Mouse (Mus musculus) liver, postnatal 0 days (tissue): ENCODE measurements at regions not wholly inside any gene's neighbourhood (a gene's known extent, or its start where the extent isn't known, plus 50 kb on each side); places are given as distances from the start of the nearest gene placed in this dataset.

ENCODE experiments used
- ATAC-seq: fragments of 200-750 bp; cut with Nextera tagmentation; 2 replicates; pipeline ENCODE4 v1.8.0; 2017; ENCODE audit warnings: mild to moderate bottlenecking, moderate library complexity
- DNase-seq: peaks from one replicate; pipeline ENCODE4 v3.0.0-alpha.2; 2016
- H3K27ac ChIP-seq: fragments of 300-500 bp; sonication (generic); 2 replicates; pipeline ENCODE4 v1.5.1; 2014; ENCODE audit warnings: antibody characterized with exemption, moderate library complexity, mild to moderate bottlenecking, low read depth
- H3K27me3 ChIP-seq: fragments of 300-500 bp; sonication (generic); 2 replicates; pipeline ENCODE4 v1.6.1; 2014; ENCODE audit warnings: low read length, control low read depth, mixed read lengths; ENCODE audit not compliant: insufficient read depth
- H3K36me3 ChIP-seq: fragments of 300-500 bp; sonication (generic); replicated peaks from 2 replicates; pipeline ENCODE4 v1.6.1; 2014; ENCODE audit warnings: mild to moderate bottlenecking, control low read depth, low read length, moderate library complexity, mixed read lengths; ENCODE audit not compliant: insufficient read depth
- H3K4me1 ChIP-seq: fragments of 300-500 bp; sonication (generic); 2 replicates; pipeline ENCODE4 v1.6.1; 2014; ENCODE audit warnings: antibody characterized with exemption, mild to moderate bottlenecking, control low read depth; ENCODE audit not compliant: insufficient read depth
- H3K4me2 ChIP-seq: fragments of 300-500 bp; sonication (generic); 2 replicates; pipeline ENCODE4 v1.6.1; 2014; ENCODE audit warnings: low read depth, mild to moderate bottlenecking, low read length, moderate library complexity, mixed read lengths
- H3K4me3 ChIP-seq: fragments of 300-500 bp; sonication (generic); 2 replicates; pipeline ENCODE4 v1.5.1; 2014; ENCODE audit warnings: low read depth, low read length
- H3K9ac ChIP-seq: fragments of 300-500 bp; sonication (generic); replicated peaks from 2 replicates; pipeline ENCODE4 v1.6.1; 2014; ENCODE audit warnings: mild to moderate bottlenecking, moderate library complexity
- H3K9me3 ChIP-seq: fragments of 300-500 bp; sonication (generic); 2 replicates; pipeline ENCODE4 v1.6.1; 2016; ENCODE audit warnings: mild to moderate bottlenecking, control low read depth, low read length, mixed read lengths
- CTCF ChIP-seq: sonication (generic); IDR thresholded peaks from 2 replicates; pipeline ENCODE4 v1.5.1; 2016; ENCODE audit warnings: antibody characterized with exemption, low read depth
- EP300 ChIP-seq: IDR thresholded peaks from 2 replicates; pipeline ENCODE4 v1.6.1; 2016; ENCODE audit warnings: antibody characterized with exemption, low read depth, mild to moderate bottlenecking
- WGBS: fragments of 180-500 bp; shearing (Covaris S2); extraction: QIAGEN DNeasy Blood & Tissue Kit; methylation state at CpG from one replicate; pipeline ENCODE4 v1.1.7; 2014; ENCODE audit not compliant: insufficient replicate concordance; 5-methylcytosine and 5-hydroxymethylcytosine counted together

- Histone ChIP-seq H3K9me3 (no peaks in the 10 kb centered on the region), H3K36me3 (no peaks in the 10 kb centered on the region), H3K4me2 (no peak overlapping the region), H3K4me1 (no peaks in the 10 kb centered on the region), H3K4me3 (no peak overlapping the region), H3K27ac (no peak overlapping the region), H3K27me3 (no peaks in the 10 kb centered on the region), H3K9ac (no peak overlapping the region)
- no peak for DNase-seq
- ATAC-seq, result no peak
- 69% methylated on average over 3 of the region's 3 CpGs for WGBS
- TF ChIP-seq CTCF, result no peak
- no peak for TF ChIP-seq EP300
These were observed 368.3 kb upstream of the Gm9747 start for GRCm38 (mm10) chr1:81864571-81864970.

GRCm38 (mm10) chr1:81886940-81887531 is 345.9 kb upstream of the Gm9747 start:
- Histone ChIP-seq H3K27me3 (no peaks in the 10 kb centered on the region), H3K36me3 (no peaks in the 10 kb centered on the region), H3K9me3 (no peaks in the 10 kb centered on the region), H3K27ac (no peak overlapping the region), H3K4me2 (no peak overlapping the region), H3K4me3 (no peak overlapping the region), H3K4me1 (no peaks in the 10 kb centered on the region), H3K9ac (no peak overlapping the region)
- ATAC-seq (no peak), DNase-seq (no peak)
- 52% methylated on average over 1 of the region's 1 CpGs for WGBS
- TF ChIP-seq CTCF, result no peak
- TF ChIP-seq EP300, result no peak

GRCm38 (mm10) chr1:81897241-81897640 is 335.7 kb upstream of the Gm9747 start:
- H3K27ac ChIP-seq, result no peak overlapping the region
- TF ChIP-seq EP300 (no peak), CTCF (no peak)
- H3K36me3 ChIP-seq, result no peaks in the 10 kb centered on the region
- no peak overlapping the region for H3K9ac ChIP-seq
- no peak for ATAC-seq
- H3K27me3 ChIP-seq, result no peaks in the 10 kb centered on the region
- H3K9me3 ChIP-seq, result no peaks in the 10 kb centered on the region
- 66% methylated on average over 3 of the region's 3 CpGs for WGBS
- no peaks in the 10 kb centered on the region for H3K4me1 ChIP-seq
- H3K4me3 ChIP-seq, result no peak overlapping the region
- H3K4me2 ChIP-seq, result no peak overlapping the region
- no peak for DNase-seq

GRCm38 (mm10) chr1:81900843-81901242 is 332.1 kb upstream of the Gm9747 start:
- ATAC-seq, result no peak
- Histone ChIP-seq H3K27me3 (no peaks in the 10 kb centered on the region), H3K27ac (no peak overlapping the region), H3K9me3 (no peaks in the 10 kb centered on the region), H3K4me2 (no peak overlapping the region), H3K4me1 (no peaks in the 10 kb centered on the region), H3K36me3 (no peaks in the 10 kb centered on the region), H3K9ac (no peak overlapping the region), H3K4me3 (no peak overlapping the region)
- DNase-seq, result no peak
- WGBS, result 60% methylated on average over 7 of the region's 7 CpGs
- TF ChIP-seq CTCF, result no peak

- DNase-seq (peak; percentile 15), ATAC-seq (peak; percentile 78; the same call in 1 of the 2 replicates)
- no peak overlapping the region for H3K4me2 ChIP-seq
- no peaks in the 10 kb centered on the region for H3K27me3 ChIP-seq
- no peaks in the 10 kb centered on the region for H3K9me3 ChIP-seq
- H3K4me1 ChIP-seq, result no peaks in the 10 kb centered on the region
- no peaks in the 10 kb centered on the region for H3K36me3 ChIP-seq
- no peak for TF ChIP-seq CTCF
- no peak for TF ChIP-seq EP300
- no peak overlapping the region for H3K27ac ChIP-seq
- H3K9ac ChIP-seq, result no peak overlapping the region
- no peak overlapping the region for H3K4me3 ChIP-seq
- 50% methylated on average over 3 of the region's 3 CpGs for WGBS
These were observed 328.9 kb upstream of the Gm9747 start for GRCm38 (mm10) chr1:81904056-81904455.

GRCm38 (mm10) chr1:81912607-81913006 is 320.3 kb upstream of the Gm9747 start:
- no peak overlapping the region for H3K27ac ChIP-seq
- H3K9ac ChIP-seq, result no peak overlapping the region
- no peak for TF ChIP-seq EP300
- no peak for TF ChIP-seq CTCF
- H3K4me2 ChIP-seq, result no peak overlapping the region
- ATAC-seq (no peak), DNase-seq (no peak)
- H3K4me1 ChIP-seq, result no peaks in the 10 kb centered on the region
- no peaks in the 10 kb centered on the region for H3K9me3 ChIP-seq
- H3K4me3 ChIP-seq, result no peak overlapping the region
- H3K27me3 ChIP-seq, result no peaks in the 10 kb centered on the region
- H3K36me3 ChIP-seq, result no peaks in the 10 kb centered on the region

- ATAC-seq (no peak), DNase-seq (no peak)
- Histone ChIP-seq H3K27me3 (no peaks in the 10 kb centered on the region), H3K4me1 (no peaks in the 10 kb centered on the region), H3K4me3 (no peak overlapping the region), H3K36me3 (no peaks in the 10 kb centered on the region), H3K9ac (no peak overlapping the region), H3K4me2 (no peak overlapping the region), H3K9me3 (no peaks in the 10 kb centered on the region), H3K27ac (no peak overlapping the region)
- 77% methylated on average over 4 of the region's 4 CpGs for WGBS
- TF ChIP-seq EP300 (no peak), CTCF (no peak)
These were observed 319.3 kb upstream of the Gm9747 start for GRCm38 (mm10) chr1:81913561-81913964.
